Mouse (Mus musculus) T-helper 17 cell (primary cell): ENCODE data around the gene Mrps2.
"Not testable (repeated sequence)": the region's sequence is repeated elsewhere in the genome, so short reads cannot be mapped to it uniquely, and the experiment has no call there.

ENCODE experiments used
- in situ Hi-C, 2 experiments: fragments of 300-600 bp; cut with MboI, MseI; formaldehyde crosslinking; loops; 1 replicate in 1 of 2; 2 replicates in 1 of 2; pipeline ENCODE4 v1.15.1; 2025; ENCODE audit warnings: high pct_unique_total_duplicates in 2 of 2

The Mrps2 gene

GRCm38 (mm10) chr2:28472011-28472410, 4.1 kb downstream of the Mrps2 start:
- in situ Hi-C loops, result not testable (repeated sequence)

- in situ Hi-C loops, result not testable (repeated sequence)
Observed at GRCm38 (mm10) chr2:28477993-28478392, 10.1 kb downstream of the Mrps2 start.

- in situ Hi-C loops, result loop anchor here in 1 of 2 experiments (10.0 kb wide), 1 partner anchor 385 kb away; no protein-coding TSS in a partner anchor
Observed at GRCm38 (mm10) chr2:28479208-28480204, 11.6 kb downstream of the Mrps2 start.

- in situ Hi-C loops, result loop anchor here in 1 of 2 experiments (10.0 kb wide), 1 partner anchor 389 kb away; no protein-coding TSS in a partner anchor
Observed at GRCm38 (mm10) chr2:28483861-28484260, 16.0 kb downstream of the Mrps2 start.

GRCm38 (mm10) chr2:28494521-28494920, 26.7 kb downstream of the Mrps2 start:
- in situ Hi-C loops, result no loop called here

- in situ Hi-C loops, result no loop called here
Observed at GRCm38 (mm10) chr2:28495207-28495756, 27.4 kb downstream of the Mrps2 start.

GRCm38 (mm10) chr2:28495801-28496595, 28.1 kb downstream of the Mrps2 start:
- in situ Hi-C loops, result no loop called here

- in situ Hi-C loops, result no loop called here
Observed at GRCm38 (mm10) chr2:28496671-28497070, 28.8 kb downstream of the Mrps2 start, which contains the start of gene Gbgt1. Gbgt1 (plus strand) TSS chr2:28496891.

GRCm38 (mm10) chr2:28497561-28497960, 29.7 kb downstream of the Mrps2 start:
- in situ Hi-C loops, result no loop called here

GRCm38 (mm10) chr2:28498431-28498830, 30.6 kb downstream of the Mrps2 start:
- in situ Hi-C loops, result no loop called here

- in situ Hi-C loops, result loop anchor here in 1 of 2 experiments (5.0 kb wide), 1 partner anchor 51 kb away; no protein-coding TSS in a partner anchor
Observed at GRCm38 (mm10) chr2:28502987-28503386, 35.1 kb downstream of the Mrps2 start.

- in situ Hi-C loops, result loop anchor here in 1 of 2 experiments (5.0 kb wide), 1 partner anchor 52 kb away; no protein-coding TSS in a partner anchor
Observed at GRCm38 (mm10) chr2:28504676-28505075, 36.8 kb downstream of the Mrps2 start.

GRCm38 (mm10) chr2:28505795-28506194, 37.9 kb downstream of the Mrps2 start, which contains the start of gene Gm10134:
Gm10134 (plus strand) TSS chr2:28506095.
- in situ Hi-C loops, result no loop called here

- in situ Hi-C loops, result no loop called here
Observed at GRCm38 (mm10) chr2:28506291-28506690, 38.4 kb downstream of the Mrps2 start.

GRCm38 (mm10) chr2:28511600-28511999, 43.7 kb downstream of the Mrps2 start:
- in situ Hi-C loops, result loop anchor here (5.0 to 10.0 kb wide), 2 partner anchors 36 to 1103 kb away; partner anchors contain the start of gene Rapgef1 (in 1 of the 2)

GRCm38 (mm10) chr2:28512798-28513401, 45.0 kb downstream of the Mrps2 start, which contains the start of gene Ralgds:
Ralgds (plus strand) TSS chr2:28513125.
- in situ Hi-C loops, result loop anchor here (5.0 to 10.0 kb wide), 2 partner anchors 34 to 1102 kb away; partner anchors contain the start of gene Rapgef1 (in 1 of the 2)

GRCm38 (mm10) chr2:28513431-28514370, 45.8 kb downstream of the Mrps2 start:
- in situ Hi-C loops, result loop anchor here (5.0 to 10.0 kb wide), 2 partner anchors 34 to 1101 kb away; partner anchors contain the start of gene Rapgef1 (in 1 of the 2)

GRCm38 (mm10) chr2:28514489-28514888, 46.6 kb downstream of the Mrps2 start:
- in situ Hi-C loops, result loop anchor here (5.0 to 10.0 kb wide), 2 partner anchors 33 to 1100 kb away; partner anchors contain the start of gene Rapgef1 (in 1 of the 2)
